Mouse (Mus musculus) myocyte (in vitro differentiated cells): ENCODE data around the gene 5730455P16Rik.

Experiments used
- MYOD1 ChIP-seq, 3 experiments: IDR thresholded peaks; one replicate each; pipeline ENCODE4 v1.6.1; 2011; ENCODE audit warnings: control low read depth in 2 of 3, low read depth in 2 of 3, mild to moderate bottlenecking in 2 of 3, moderate library complexity in 1 of 3; ENCODE audit not compliant: insufficient read length in 2 of 3, control insufficient read depth in 1 of 3
- POLR2A ChIP-seq: IDR thresholded peaks from one replicate; pipeline ENCODE4 v1.6.1; 2011; ENCODE audit warnings: low read depth, mild to moderate bottlenecking, control low read depth, moderate library complexity; ENCODE audit not compliant: insufficient read length
- TCF3 ChIP-seq: IDR thresholded peaks from one replicate; pipeline ENCODE4 v1.6.1; 2011; ENCODE audit warnings: low read depth, control low read depth; ENCODE audit not compliant: insufficient read length

DNA sequence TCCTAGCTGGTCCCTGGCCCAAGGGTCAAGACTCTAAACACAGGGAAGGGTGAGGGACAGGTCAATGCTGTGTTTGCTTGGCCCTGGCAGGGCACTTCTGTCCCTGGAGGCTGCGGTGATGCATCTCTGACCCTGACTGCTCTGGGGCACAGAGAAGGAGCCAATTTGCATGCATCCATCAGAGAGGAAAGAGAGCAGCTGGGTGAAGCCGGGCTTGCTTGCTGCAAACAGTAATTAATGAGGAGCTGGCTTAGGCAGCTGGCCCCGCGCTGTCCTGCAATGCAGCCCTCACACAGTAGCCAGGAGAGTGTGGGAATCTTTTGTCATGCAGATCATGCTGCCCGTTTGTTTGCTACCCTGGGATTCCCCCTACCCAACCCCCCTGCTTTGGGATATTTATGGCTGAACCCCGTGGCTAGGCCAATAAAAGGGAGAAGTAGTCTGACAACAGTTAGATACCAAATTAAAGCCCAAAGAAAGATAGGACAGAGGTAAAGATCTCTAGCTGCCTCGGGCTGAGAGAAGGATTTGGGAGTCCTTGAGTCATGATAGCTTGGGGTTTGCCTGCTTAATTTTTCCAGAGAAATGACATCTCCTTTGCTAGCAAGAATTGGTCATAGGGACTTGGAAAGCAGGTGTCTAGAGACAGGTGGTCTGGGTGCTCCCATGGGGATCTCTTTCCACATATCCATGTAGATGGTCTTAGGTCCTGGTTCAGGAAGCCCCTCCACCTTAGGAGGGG is 42.1 kb downstream of the 5730455P16Rik start:
- TF ChIP-seq POLR2A (no peak), TCF3 (no peak), MYOD1 (IDR thresholded peaks at IDR 0.05; ENCODE audit: control insufficient read depth in 1 of 3, insufficient read length in 2 of 3, low read depth in 2 of 3) (no peak)
